Comparison of ENCODE assay signal across 8 mouse cellular contexts in the genomic region with DNA sequence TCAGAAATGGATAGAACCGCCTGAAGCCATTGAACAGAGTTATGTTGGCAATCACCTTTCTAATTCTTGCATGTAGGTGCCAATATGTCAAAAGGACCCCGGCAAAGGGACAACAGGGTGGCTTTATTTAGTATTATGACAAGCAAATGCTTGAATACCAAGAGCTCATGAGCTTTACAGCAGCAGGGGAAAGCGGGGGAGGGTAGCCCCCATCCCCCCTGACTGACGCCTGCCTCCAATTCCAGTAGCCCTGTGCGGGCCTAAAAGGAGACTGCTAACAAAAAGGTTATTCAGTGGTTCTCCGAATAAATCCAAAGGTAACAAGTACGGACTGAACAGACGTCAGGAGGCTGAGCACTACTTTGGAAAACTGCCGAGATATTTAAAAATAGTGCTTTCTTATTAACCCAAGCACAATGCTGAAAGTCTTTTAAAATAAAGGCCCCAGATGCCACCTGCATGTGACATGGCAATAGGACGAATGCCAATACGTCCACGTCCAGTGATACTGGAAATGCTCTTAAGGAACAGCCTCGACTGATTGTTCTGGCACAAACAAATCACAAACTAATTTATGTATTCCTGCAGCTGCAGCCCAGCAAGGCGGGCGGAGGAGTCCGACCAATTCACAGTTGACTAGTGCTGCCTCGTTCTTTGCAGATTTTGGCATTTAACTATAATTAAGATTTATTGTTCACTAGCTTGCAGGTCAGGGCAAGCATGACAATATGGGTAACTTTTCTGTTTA.
A peak's percentile ranks its signal among the peaks of the same experiment; 100 is the strongest.
DNase-seq lines count a peak whose midpoint lies in the region; ATAC-seq and TF ChIP-seq lines count a peak whose summit lies in the region.
"Had no signal": no experiment of that assay in that cellular context is flagged by ENCODE, and none has a peak within 500 bp of the region (broad histone marks: within the 10 kb centered on the region; RNA-seq: fewer than 3 reads in every experiment).

No protein-coding gene starts in this region.

- no peaks in the 10 kb centered on the region for H3K9me3 ChIP-seq in stomach, embryonic 16.5 days (replicated peaks; ENCODE audit: control insufficient read depth, low read length)
- no peaks in the 10 kb centered on the region for H3K9me3 ChIP-seq in stomach, postnatal 0 days (ENCODE audit: control insufficient read depth, low read length)
- H3K9me3 ChIP-seq in forebrain, embryonic 12.5 days: no peaks in the 10 kb centered on the region
- H3K9me3 ChIP-seq: limb, embryonic 15.5 days had no signal

- ATAC-seq in stomach, embryonic 16.5 days (ENCODE audit: insufficient read depth, low FRiP score): no peak
- no peak; the same call in 1 of the 2 replicates for ATAC-seq in stomach, postnatal 0 days (ENCODE audit: low FRiP score, low TSS enrichment)
- peak; percentile 75 for ATAC-seq in forebrain, embryonic 12.5 days (ENCODE audit: low FRiP score)

- no peak overlapping the region for H3K9ac ChIP-seq in stomach, embryonic 16.5 days (ENCODE audit: low read length)
- H3K9ac ChIP-seq in stomach, postnatal 0 days (ENCODE audit: low read length): no peak overlapping the region
- no peak overlapping the region for H3K9ac ChIP-seq in forebrain, embryonic 12.5 days
- H3K9ac ChIP-seq: limb, embryonic 15.5 days had no signal

- peak overlapping the region; percentile 24; the same call in 1 of the 2 replicates for H3K4me2 ChIP-seq in stomach, embryonic 16.5 days (ENCODE audit: low read depth, low read length)
- H3K4me2 ChIP-seq in stomach, postnatal 0 days (replicated peaks; ENCODE audit: low read depth): no peak overlapping the region
- H3K4me2 ChIP-seq in forebrain, embryonic 12.5 days: peak overlapping the region; percentile 27; the same call in 1 of the 2 replicates
- H3K4me2 ChIP-seq: limb, embryonic 15.5 days had no signal

- H3K4me1 ChIP-seq in stomach, embryonic 16.5 days (ENCODE audit: control insufficient read depth, insufficient read depth, low read length): peaks cover 10% of the 10 kb centered on the region
- H3K4me1 ChIP-seq in stomach, postnatal 0 days (replicated peaks; ENCODE audit: control insufficient read depth, insufficient read depth): no peaks in the 10 kb centered on the region
- peaks cover 48% of the 10 kb centered on the region for H3K4me1 ChIP-seq in forebrain, embryonic 12.5 days

- H3K36me3 ChIP-seq in stomach, embryonic 16.5 days (ENCODE audit: control insufficient read depth, insufficient read depth, low read length): no peaks in the 10 kb centered on the region
- no peaks in the 10 kb centered on the region for H3K36me3 ChIP-seq in stomach, postnatal 0 days (ENCODE audit: control insufficient read depth, insufficient read depth, low read length)
- no peaks in the 10 kb centered on the region for H3K36me3 ChIP-seq in forebrain, embryonic 12.5 days (replicated peaks)
- H3K36me3 ChIP-seq: limb, embryonic 15.5 days had no signal

- no peak overlapping the region for H3K4me3 ChIP-seq in stomach, embryonic 16.5 days (replicated peaks; ENCODE audit: low read length)
- no peak overlapping the region for H3K4me3 ChIP-seq in stomach, postnatal 0 days (ENCODE audit: low read depth, low read length)
- H3K4me3 ChIP-seq in forebrain, embryonic 12.5 days (replicated peaks): no peak overlapping the region
- H3K4me3 ChIP-seq: limb, embryonic 15.5 days had no signal

- H3K27me3 ChIP-seq in stomach, embryonic 16.5 days (ENCODE audit: control insufficient read depth, insufficient read depth, low read length): no peaks in the 10 kb centered on the region
- H3K27me3 ChIP-seq in stomach, postnatal 0 days (ENCODE audit: control insufficient read depth, insufficient read depth, low read length): no peaks in the 10 kb centered on the region
- peaks cover 10% of the 10 kb centered on the region; the same call in 1 of the 2 replicates for H3K27me3 ChIP-seq in forebrain, embryonic 12.5 days

- TF ChIP-seq CTCF in stomach, postnatal 0 days (IDR thresholded peaks at IDR 0.05; ENCODE audit: low read depth): no peak

- no peak overlapping the region for H3K27ac ChIP-seq in stomach, embryonic 16.5 days (ENCODE audit: low read length)
- H3K27ac ChIP-seq in stomach, postnatal 0 days (replicated peaks): no peak overlapping the region
- H3K27ac ChIP-seq in forebrain, embryonic 12.5 days: peak overlapping the region; percentile 76
- H3K27ac ChIP-seq: limb, embryonic 15.5 days had no signal

- 52% methylated on average over 17 of the region's 17 CpGs for WGBS in stomach, embryonic 16.5 days
- 52% methylated on average over 17 of the region's 17 CpGs for WGBS in stomach, postnatal 0 days
- WGBS in forebrain, embryonic 12.5 days: 21% methylated on average over 17 of the region's 17 CpGs

- no peak for TF ChIP-seq EP300 in stomach, postnatal 0 days (optimal IDR thresholded peaks at IDR 0.05)

- no peak for DNase-seq in stomach, postnatal 0 days (ENCODE audit: low spot score)
- DNase-seq in kidney, postnatal 14 days: peak; percentile 37
- DNase-seq in layer of hippocampus, postnatal 14 days (ENCODE audit: low spot score in 2 of 2): no peak
- DNase-seq in frontal cortex, postnatal 14 days (ENCODE audit: low spot score in 2 of 2): no peak
- DNase-seq in c-Kit-positive CD71-positive TER-119-positive erythroid progenitor cells, embryonic 14.5 days (ENCODE audit: low spot score): no peak
